Mouse (Mus musculus) CH12.LX (cell line): ENCODE measurements at regions not wholly inside any gene's neighbourhood (a gene's known extent, or its start where the extent isn't known, plus 50 kb on each side); places are given as distances from the start of the nearest gene placed in this dataset.

Source experiments
- DNase-seq: peaks from one replicate; pipeline ENCODE4 v3.0.0-alpha.2; 2013; ENCODE audit errors: extremely low read depth
- H3K27ac ChIP-seq: 2 replicates; pipeline ENCODE4 v1.5.1; 2012; ENCODE audit warnings: low read depth, mild to moderate bottlenecking, control low read depth, moderate library complexity; ENCODE audit not compliant: insufficient read depth
- H3K27me3 ChIP-seq: replicated peaks from 2 replicates; pipeline ENCODE3; 2012; ENCODE audit warnings: inconsistent platforms
- H3K36me3 ChIP-seq, 2 experiments: replicated peaks in 1 of 2; 2 replicates each; pipeline versions ENCODE3 to v1.6.1; 2012; ENCODE audit warnings: inconsistent platforms in 1 of 2, low read length in 1 of 2, mild to moderate bottlenecking in 1 of 2, mixed read lengths in 1 of 2, moderate library complexity in 1 of 2; ENCODE audit not compliant: control insufficient read depth in 1 of 2, insufficient read depth in 1 of 2
- H3K4me1 ChIP-seq, 2 experiments: 2 replicates each; pipeline ENCODE4 v1.6.1; 2012; ENCODE audit warnings: inconsistent platforms in 1 of 2, moderate library complexity in 1 of 2; ENCODE audit not compliant: insufficient read depth in 2 of 2, control insufficient read depth in 1 of 2
- H3K4me2 ChIP-seq: 2 replicates; pipeline ENCODE4 v1.6.1; 2012; ENCODE audit warnings: low read depth, mild to moderate bottlenecking, control low read depth; ENCODE audit not compliant: poor library complexity, insufficient read depth, severe bottlenecking
- H3K4me3 ChIP-seq, 3 experiments: fragments of 150-350 bp in 1 of 3; sonication (generic) in 1 of 3; replicated peaks in 1 of 3; 2 replicates each; pipeline versions ENCODE3 to v1.5.1; 2011 to 2012; ENCODE audit warnings: low read depth in 2 of 3, low read length in 2 of 3, mild to moderate bottlenecking in 2 of 3, moderate library complexity in 2 of 3, control low read depth in 1 of 3, improper control_type of control experiment in 1 of 3, inconsistent platforms in 1 of 3, mixed read lengths in 1 of 3; ENCODE audit not compliant: poor library complexity in 1 of 3
- H3K79me2 ChIP-seq: replicated peaks from 2 replicates; pipeline ENCODE4 v1.6.1; 2012; ENCODE audit warnings: mild to moderate bottlenecking, moderate library complexity; ENCODE audit not compliant: control insufficient read depth, poor library complexity, insufficient read depth, severe bottlenecking; ENCODE audit errors: extremely low read depth
- H3K9ac ChIP-seq: 2 replicates; pipeline ENCODE4 v1.6.1; 2012; ENCODE audit warnings: low read depth, mild to moderate bottlenecking, control low read depth, moderate library complexity; ENCODE audit not compliant: insufficient read depth
- H3K9me3 ChIP-seq: replicated peaks from 2 replicates; pipeline ENCODE3; 2012; ENCODE audit warnings: low read length, inconsistent platforms, mixed read lengths
- BHLHE40 ChIP-seq: IDR thresholded peaks from 2 replicates; pipeline ENCODE4 v1.6.1; 2011; ENCODE audit warnings: mild to moderate bottlenecking, low read depth, low read length, improper control_type of control experiment
- E2F4 ChIP-seq: IDR thresholded peaks from 2 replicates; pipeline ENCODE4 v1.6.1; 2011; ENCODE audit warnings: low read depth, low read length, improper control_type of control experiment; ENCODE audit not compliant: insufficient replicate concordance
- EP300 ChIP-seq: IDR thresholded peaks from 2 replicates; pipeline ENCODE4 v1.6.1; 2011; ENCODE audit warnings: low read length, improper control_type of control experiment
- GABPA ChIP-seq: IDR thresholded peaks from 2 replicates; pipeline ENCODE4 v1.6.1; 2012; ENCODE audit warnings: low read depth, low read length, improper control_type of control experiment, inconsistent platforms; ENCODE audit not compliant: insufficient replicate concordance
- JUN ChIP-seq: IDR thresholded peaks from 2 replicates; pipeline ENCODE4 v1.6.1; 2011; ENCODE audit warnings: low read depth, mild to moderate bottlenecking, low read length, improper control_type of control experiment, moderate library complexity; ENCODE audit not compliant: insufficient read depth
- JUND ChIP-seq: conservative IDR thresholded peaks from 2 replicates; pipeline ENCODE4 v1.6.1; 2011; ENCODE audit warnings: low read depth, low read length, improper control_type of control experiment
- KAT2A ChIP-seq: IDR thresholded peaks from 2 replicates; pipeline ENCODE4 v1.6.1; 2012; ENCODE audit warnings: low read length, improper control_type of control experiment, inconsistent platforms; ENCODE audit not compliant: insufficient replicate concordance
- MAFK ChIP-seq: IDR thresholded peaks from 2 replicates; pipeline ENCODE4 v1.6.1; 2011; ENCODE audit warnings: low read length, improper control_type of control experiment; ENCODE audit not compliant: insufficient replicate concordance
- MAX ChIP-seq: IDR thresholded peaks from 2 replicates; pipeline ENCODE4 v1.6.1; 2011; ENCODE audit warnings: low read length, improper control_type of control experiment
- MAZ ChIP-seq: IDR thresholded peaks from 2 replicates; pipeline ENCODE4 v1.6.1; 2012; ENCODE audit warnings: low read depth, mild to moderate bottlenecking, inconsistent platforms, low read length, improper control_type of control experiment, moderate library complexity
- MXI1 ChIP-seq: IDR thresholded peaks from 2 replicates; pipeline ENCODE4 v1.6.1; 2011; ENCODE audit warnings: mild to moderate bottlenecking, low read depth, low read length, improper control_type of control experiment
- NELFE ChIP-seq: IDR thresholded peaks from 2 replicates; pipeline ENCODE4 v1.6.1; 2011; ENCODE audit warnings: low read depth, low read length, improper control_type of control experiment
- NRF1 ChIP-seq: IDR thresholded peaks from 2 replicates; pipeline ENCODE4 v1.6.1; 2014; ENCODE audit warnings: low read depth, mild to moderate bottlenecking, inconsistent platforms, low read length, improper control_type of control experiment, moderate library complexity
- PAX5 ChIP-seq: IDR thresholded peaks from 2 replicates; pipeline ENCODE4 v1.6.1; 2012; ENCODE audit warnings: low read length, inconsistent platforms, mixed read lengths
- POLR2A ChIP-seq: IDR thresholded peaks from 2 replicates; pipeline ENCODE4 v1.6.1; 2011; ENCODE audit warnings: low read depth, mild to moderate bottlenecking, improper control_type of control experiment, low read length
- SIN3A ChIP-seq: IDR thresholded peaks from 2 replicates; pipeline ENCODE4 v1.6.1; 2012; ENCODE audit warnings: low read length, improper control_type of control experiment, inconsistent platforms
- SMC3 ChIP-seq: IDR thresholded peaks from 2 replicates; pipeline ENCODE4 v1.6.1; 2011; ENCODE audit warnings: low read depth, low read length, improper control_type of control experiment
- TBP ChIP-seq: conservative IDR thresholded peaks from 2 replicates; pipeline ENCODE4 v1.6.1; 2011; ENCODE audit warnings: low read depth, low read length, improper control_type of control experiment
- USF2 ChIP-seq: conservative IDR thresholded peaks from 2 replicates; pipeline ENCODE4 v1.6.1; 2011; ENCODE audit warnings: low read depth, low read length, improper control_type of control experiment
- ZC3H11A ChIP-seq: IDR thresholded peaks from 2 replicates; pipeline ENCODE4 v1.6.1; 2012; ENCODE audit warnings: low read depth, mild to moderate bottlenecking, inconsistent platforms, low read length, improper control_type of control experiment
- ZKSCAN1 ChIP-seq: IDR thresholded peaks from 2 replicates; pipeline ENCODE4 v1.6.1; 2012; ENCODE audit warnings: low read depth, inconsistent platforms, low read length, improper control_type of control experiment, borderline replicate concordance
- ZNF384 ChIP-seq: IDR thresholded peaks from 2 replicates; pipeline ENCODE4 v1.6.1; 2012; ENCODE audit warnings: low read depth, low read length, improper control_type of control experiment, inconsistent platforms
- dilution Hi-C: fragments of 300-500 bp; cut with MboI; formaldehyde crosslinking; loops from 2 replicates; pipeline ENCODE4 v1.14.3; 2020; ENCODE audit warnings: low sequenced_read_pairs; ENCODE audit not compliant: extremely low pct_unique_long_range_greater_than_20kb, extremely low pct_ligation_motif_present
- in situ Hi-C: fragments of 300-500 bp; cut with MboI; formaldehyde crosslinking; loops from 3 replicates; pipeline ENCODE4 v1.14.3; 2019; ENCODE audit warnings: low sequenced_read_pairs, low pct_ligation_motif_present, low pct_unique_long_range_greater_than_20kb, mixed read lengths

DNA sequence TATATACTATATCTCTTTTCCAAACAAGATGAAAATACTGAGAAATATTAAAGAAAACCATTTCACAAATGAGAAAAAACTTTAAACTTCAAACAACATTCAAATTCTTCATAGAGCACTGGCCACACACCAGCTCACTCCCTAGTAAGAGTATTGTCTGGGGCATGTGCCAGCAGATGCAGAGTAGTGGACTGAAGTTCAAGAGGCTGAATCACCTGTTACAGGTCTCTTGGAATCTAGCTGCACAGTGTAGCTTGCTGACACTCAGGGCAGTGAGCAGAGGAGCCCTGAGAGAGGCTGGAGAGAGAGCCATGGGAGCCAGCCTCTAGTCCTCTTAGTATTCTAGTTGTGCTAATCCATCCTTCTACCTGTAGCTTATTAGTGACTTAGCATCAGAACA, 208.4 kb downstream of the Cd83 start:
- DNase-seq, result no peak
- no peak overlapping the region for H3K4me3 ChIP-seq
- H3K4me1 ChIP-seq, result peaks cover 0 to 6% of the 10 kb centered on the region in 2 experiments; a peak in 2 of 4 replicates
- TF ChIP-seq ZNF384 (no peak), JUND (no peak), TBP (no peak), E2F4 (no peak), MAZ (no peak), EP300 (no peak), SMC3 (no peak), GABPA (no peak), NRF1 (no peak), ZKSCAN1 (no peak), KAT2A (no peak)
- dilution Hi-C loops (no loop called here), in situ Hi-C loops (no loop called here)
- H3K4me2 ChIP-seq, result no peak overlapping the region
- no peaks in the 10 kb centered on the region for H3K79me2 ChIP-seq
- no peaks in the 10 kb centered on the region for H3K27me3 ChIP-seq
- H3K9ac ChIP-seq, result no peak overlapping the region
- no peaks in the 10 kb centered on the region for H3K36me3 ChIP-seq
- peaks cover 2% of the 10 kb centered on the region for H3K9me3 ChIP-seq
- no peak overlapping the region for H3K27ac ChIP-seq

DNA sequence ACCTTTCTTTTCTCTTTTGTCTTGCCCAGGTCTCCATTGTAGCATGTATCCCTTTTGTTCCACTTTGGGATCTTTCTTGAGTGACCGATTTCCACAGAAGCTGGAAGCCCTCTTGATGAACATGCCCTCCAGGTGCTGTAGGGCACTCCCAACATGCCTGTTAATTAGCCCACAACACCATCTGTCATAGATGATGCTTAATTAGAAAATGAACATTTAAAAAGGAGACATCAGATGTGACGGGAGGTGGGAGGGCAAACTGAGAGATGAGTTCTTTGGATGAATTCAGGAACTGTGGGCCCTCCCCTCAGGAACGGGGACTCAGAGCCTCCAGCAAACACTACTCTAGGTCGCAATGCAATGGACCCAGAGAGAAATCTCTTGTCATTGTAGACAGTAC, 209.8 kb downstream of the Cd83 start:
- no peaks in the 10 kb centered on the region for H3K36me3 ChIP-seq
- dilution Hi-C loops (no loop called here), in situ Hi-C loops (no loop called here)
- no peak overlapping the region for H3K4me3 ChIP-seq
- H3K9me3 ChIP-seq, result peaks cover 2% of the 10 kb centered on the region
- H3K4me1 ChIP-seq, result peaks cover 0 to 9% of the 10 kb centered on the region in 2 experiments; a peak in 2 of 4 replicates
- no peaks in the 10 kb centered on the region for H3K79me2 ChIP-seq
- no peak overlapping the region for H3K4me2 ChIP-seq
- no peak overlapping the region for H3K9ac ChIP-seq
- no peaks in the 10 kb centered on the region for H3K27me3 ChIP-seq
- no peak for TF ChIP-seq MXI1
- no peak for TF ChIP-seq SIN3A
- no peak for TF ChIP-seq EP300
- TF ChIP-seq MAFK, result no peak
- TF ChIP-seq E2F4, result no peak
- no peak for TF ChIP-seq USF2
- no peak for TF ChIP-seq PAX5
- no peak for TF ChIP-seq ZC3H11A
- no peak for TF ChIP-seq MAX
- no peak for TF ChIP-seq NELFE
- no peak for TF ChIP-seq JUND
- TF ChIP-seq POLR2A, result no peak
- TF ChIP-seq JUN, result no peak
- TF ChIP-seq BHLHE40, result no peak
- no peak for TF ChIP-seq ZKSCAN1
- TF ChIP-seq ZNF384, result no peak
- TF ChIP-seq GABPA, result no peak
- H3K27ac ChIP-seq, result no peak overlapping the region
- DNase-seq, result no peak
